Mouse (Mus musculus) limb, embryonic 14.5 days (tissue): ENCODE measurements at regions not wholly inside any gene's neighbourhood (a gene's known extent, or its start where the extent isn't known, plus 50 kb on each side); places are given as distances from the start of the nearest gene placed in this dataset.
A peak's percentile ranks its signal among the peaks of the same experiment; 100 is the strongest.

Experiments used
- ATAC-seq: fragments of 200-750 bp; cut with Nextera tagmentation; 2 replicates; pipeline ENCODE4 v1.8.0; 2017; ENCODE audit warnings: low read depth, moderate number of reproducible peaks, moderate TSS enrichment; ENCODE audit not compliant: low FRiP score
- DNase-seq: peaks from one replicate; pipeline ENCODE4 v3.0.0-alpha.2; 2015; ENCODE audit warnings: low spot score
- H3K27ac ChIP-seq: fragments of 300-500 bp; sonication (generic); replicated peaks from 2 replicates; pipeline ENCODE4 v1.5.1; 2014; ENCODE audit warnings: low read depth, mild to moderate bottlenecking, low read length, moderate library complexity, mixed read lengths
- H3K27me3 ChIP-seq: fragments of 300-500 bp; sonication (generic); 2 replicates; pipeline ENCODE4 v1.6.1; 2014; ENCODE audit warnings: low read length, mixed read lengths; ENCODE audit not compliant: control insufficient read depth, insufficient read depth
- H3K36me3 ChIP-seq: fragments of 300-500 bp; sonication (generic); 2 replicates; pipeline ENCODE4 v1.6.1; 2014; ENCODE audit warnings: mild to moderate bottlenecking, low read length, moderate library complexity, mixed read lengths; ENCODE audit not compliant: control insufficient read depth, insufficient read depth
- H3K4me1 ChIP-seq: fragments of 300-500 bp; sonication (generic); 2 replicates; pipeline ENCODE4 v1.6.1; 2014; ENCODE audit warnings: antibody characterized with exemption, low read length, mixed read lengths; ENCODE audit not compliant: control insufficient read depth, insufficient read depth
- H3K4me2 ChIP-seq: fragments of 300-500 bp; sonication (generic); replicated peaks from 2 replicates; pipeline ENCODE4 v1.6.1; 2014; ENCODE audit warnings: low read depth, mild to moderate bottlenecking, low read length, moderate library complexity; ENCODE audit not compliant: severe bottlenecking
- H3K4me3 ChIP-seq: fragments of 300-500 bp; sonication (generic); replicated peaks from 2 replicates; pipeline ENCODE4 v1.5.1; 2014; ENCODE audit warnings: low read length
- H3K9ac ChIP-seq: fragments of 300-500 bp; sonication (generic); 2 replicates; pipeline ENCODE4 v1.6.1; 2014; ENCODE audit warnings: mild to moderate bottlenecking, low read depth, low read length, moderate library complexity; ENCODE audit not compliant: severe bottlenecking
- H3K9me3 ChIP-seq: fragments of 300-500 bp; sonication (generic); 2 replicates; pipeline ENCODE4 v1.6.1; 2016; ENCODE audit warnings: low read length; ENCODE audit not compliant: control insufficient read depth
- POLR2A ChIP-seq: fragments of 200-500 bp; IDR thresholded peaks from 2 replicates; pipeline ENCODE4 v1.8.0; 2012; ENCODE audit warnings: inconsistent platforms, mild to moderate bottlenecking, moderate library complexity, borderline replicate concordance; ENCODE audit not compliant: insufficient read depth, insufficient read length; ENCODE audit errors: extremely low read depth
- WGBS: fragments of 180-500 bp; shearing (Covaris S2); extraction: QIAGEN DNeasy Blood & Tissue Kit; methylation state at CpG from one replicate; pipeline ENCODE4 v1.1.7; 2014; 5-methylcytosine and 5-hydroxymethylcytosine counted together

DNA sequence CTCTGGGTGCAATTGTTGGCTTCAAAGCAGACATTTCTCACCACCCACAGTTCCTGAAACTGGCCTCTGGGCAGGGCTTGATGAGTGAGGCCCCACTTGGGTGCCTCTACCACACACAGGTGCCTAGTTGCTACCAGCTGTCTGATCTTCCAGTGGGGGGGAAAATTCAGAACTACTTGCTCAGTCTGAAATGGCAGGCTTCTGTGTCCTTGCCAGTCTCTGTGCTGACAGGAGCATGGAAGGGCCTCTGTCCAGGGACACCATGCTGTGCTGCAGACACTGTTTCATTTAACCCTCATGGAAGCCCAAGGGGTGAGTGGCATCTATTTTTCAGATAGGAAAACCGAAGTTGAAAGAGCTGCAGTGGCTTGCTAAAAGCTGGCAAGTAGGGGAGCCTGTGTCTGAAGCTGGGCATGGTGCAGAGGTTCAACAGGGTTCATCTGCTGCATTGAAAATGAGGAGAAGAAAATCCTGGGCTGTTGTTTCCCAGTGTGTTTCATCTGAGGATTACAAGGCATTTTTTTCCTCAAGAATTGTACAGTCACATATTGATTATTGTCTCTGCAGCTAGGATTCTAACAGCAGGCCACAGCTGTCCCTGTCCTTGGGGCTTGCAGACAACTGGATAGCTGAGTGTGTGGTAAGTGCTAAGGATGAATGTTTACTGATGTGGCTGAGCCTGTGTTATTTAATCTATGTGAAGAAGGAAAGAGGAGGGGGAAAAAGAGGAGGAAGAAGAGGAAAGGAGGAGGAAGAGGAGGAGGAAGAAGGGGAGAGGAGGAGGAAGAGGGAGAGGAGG is 78.4 kb upstream of the Gadd45a start:
- no peaks in the 10 kb centered on the region for H3K27me3 ChIP-seq
- no peak for TF ChIP-seq POLR2A
- no peaks in the 10 kb centered on the region for H3K9me3 ChIP-seq
- H3K9ac ChIP-seq: no peak overlapping the region
- WGBS: 49% methylated on average over 1 of the region's 1 CpGs
- no peak overlapping the region for H3K27ac ChIP-seq
- H3K36me3 ChIP-seq: no peaks in the 10 kb centered on the region
- 0 out of 2 replicates have a peak, but pooled peaks cover 3% of the 10 kb centered on the region for H3K4me1 ChIP-seq
- H3K4me2 ChIP-seq: no peak overlapping the region
- no peak overlapping the region for H3K4me3 ChIP-seq
- no peak for DNase-seq
- ATAC-seq: no peak

DNA sequence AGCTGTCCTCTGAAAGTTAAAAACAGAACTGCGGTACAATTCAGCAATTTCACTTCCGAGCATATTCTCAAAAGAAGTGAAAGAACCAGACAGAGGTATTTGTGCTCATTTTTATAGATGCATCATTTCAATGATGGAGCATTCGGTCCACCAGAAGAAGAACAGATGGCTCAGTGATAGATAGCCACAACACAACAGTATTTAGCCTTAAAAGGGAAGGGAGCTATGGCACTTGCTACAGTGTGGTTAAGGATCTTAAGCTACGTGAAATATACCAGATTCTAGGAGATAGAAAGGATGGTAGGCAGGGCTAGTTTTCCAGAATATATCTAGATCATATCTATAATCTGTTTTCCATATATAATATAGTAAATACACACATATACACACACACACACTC is 77.5 kb upstream of the Gadd45a start:
- no peak overlapping the region for H3K4me3 ChIP-seq
- H3K4me2 ChIP-seq: no peak overlapping the region
- H3K36me3 ChIP-seq: no peaks in the 10 kb centered on the region
- DNase-seq (no peak), ATAC-seq (no peak)
- no peak for TF ChIP-seq POLR2A
- H3K9me3 ChIP-seq: no peaks in the 10 kb centered on the region
- H3K9ac ChIP-seq: no peak overlapping the region
- 0 out of 2 replicates have a peak, but pooled peaks cover 3% of the 10 kb centered on the region for H3K4me1 ChIP-seq
- H3K27ac ChIP-seq: no peak overlapping the region
- H3K27me3 ChIP-seq: no peaks in the 10 kb centered on the region
- WGBS: 90% methylated on average over 4 of the region's 4 CpGs

GRCm38 (mm10) chr6:67113686-67114278 is 76.5 kb upstream of the Gadd45a start:
- Histone ChIP-seq H3K9ac (peak overlapping the region; percentile 44; the same call in 1 of the 2 replicates), H3K4me1 (0 out of 2 replicates have a peak, but pooled peaks cover 3% of the 10 kb centered on the region), H3K4me3 (peak overlapping the region; percentile 29)

DNA sequence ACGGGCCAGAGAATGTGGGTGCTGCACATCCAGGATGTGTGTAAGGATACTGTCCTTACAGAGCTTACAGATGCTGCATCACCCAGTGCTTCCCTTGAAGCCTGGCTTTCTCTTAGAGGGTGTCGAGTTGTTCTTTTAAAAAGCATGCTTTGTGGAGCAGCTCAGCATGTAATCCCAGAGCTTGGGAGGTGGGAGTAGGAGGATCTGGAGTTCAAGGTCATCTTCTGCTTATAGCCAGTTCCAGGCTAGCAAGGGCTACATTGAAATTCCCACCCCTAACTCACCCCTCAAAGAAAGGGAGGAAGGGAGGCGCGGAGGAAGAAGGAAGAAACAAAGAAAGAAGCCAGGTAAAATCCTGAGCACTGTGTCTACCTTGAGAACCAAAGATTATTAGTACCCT is 76.0 kb upstream of the Gadd45a start:
- Histone ChIP-seq H3K9ac (peak overlapping the region; percentile 44; the same call in 1 of the 2 replicates), H3K27me3 (no peaks in the 10 kb centered on the region), H3K4me1 (0 out of 2 replicates have a peak, but pooled peaks cover 3% of the 10 kb centered on the region), H3K27ac (no peak overlapping the region), H3K36me3 (no peaks in the 10 kb centered on the region), H3K4me2 (peak overlapping the region; percentile 54), H3K4me3 (peak overlapping the region; percentile 29; the same call in 1 of the 2 replicates), H3K9me3 (no peaks in the 10 kb centered on the region)
- no peak for TF ChIP-seq POLR2A
- WGBS: 83% methylated on average over 4 of the region's 4 CpGs
- DNase-seq (no peak), ATAC-seq (no peak)

More at GRCm38 (mm10) chr6:67113686-67114278, 76.5 kb upstream of the Gadd45a start:
- Histone ChIP-seq H3K4me2 (peak overlapping the region; percentile 54), H3K27me3 (no peaks in the 10 kb centered on the region), H3K36me3 (no peaks in the 10 kb centered on the region), H3K9me3 (no peaks in the 10 kb centered on the region), H3K27ac (no peak overlapping the region)
- TF ChIP-seq POLR2A: no peak
- ATAC-seq: peak; percentile 47; the same call in 1 of the 2 replicates
- DNase-seq: peak; percentile 39
- WGBS: 11% methylated on average over 26 of the region's 26 CpGs

DNA sequence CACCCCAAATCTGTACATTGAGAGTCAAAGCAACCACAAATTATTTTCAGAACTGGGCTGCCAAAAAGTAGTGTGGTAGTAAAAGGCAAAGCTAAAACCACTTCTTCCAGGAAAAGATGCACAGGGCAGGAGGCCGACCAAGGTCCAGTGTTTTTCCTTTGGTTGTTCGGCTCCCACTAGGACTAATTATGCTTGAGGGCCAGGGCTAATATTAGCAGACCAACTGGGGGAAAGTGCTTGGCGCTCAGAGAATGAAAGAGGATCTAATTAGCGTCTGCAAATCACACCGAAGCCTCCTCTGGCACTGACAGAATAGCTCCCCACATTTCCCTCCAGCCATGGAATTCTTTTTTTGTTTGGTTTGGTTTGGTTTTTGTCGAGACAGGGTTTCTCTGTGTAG is 75.1 kb upstream of the Gadd45a start:
- H3K9ac ChIP-seq: no peak overlapping the region
- no peaks in the 10 kb centered on the region for H3K27me3 ChIP-seq
- H3K9me3 ChIP-seq: no peaks in the 10 kb centered on the region
- ATAC-seq: no peak
- no peak for TF ChIP-seq POLR2A
- no peak overlapping the region for H3K4me2 ChIP-seq
- WGBS: 48% methylated on average over 6 of the region's 6 CpGs
- H3K27ac ChIP-seq: no peak overlapping the region
- 0 out of 2 replicates have a peak, but pooled peaks cover 3% of the 10 kb centered on the region for H3K4me1 ChIP-seq
- no peak overlapping the region for H3K4me3 ChIP-seq
- no peaks in the 10 kb centered on the region for H3K36me3 ChIP-seq
- no peak for DNase-seq
